Mouse (Mus musculus): ENCODE measurements at regions not wholly inside any gene's neighbourhood (a gene's known extent, or its start where the extent isn't known, plus 50 kb on each side); places are given as distances from the start of the nearest gene placed in this dataset.
A peak's percentile ranks its signal among the peaks of the same experiment; 100 is the strongest.

DNA sequence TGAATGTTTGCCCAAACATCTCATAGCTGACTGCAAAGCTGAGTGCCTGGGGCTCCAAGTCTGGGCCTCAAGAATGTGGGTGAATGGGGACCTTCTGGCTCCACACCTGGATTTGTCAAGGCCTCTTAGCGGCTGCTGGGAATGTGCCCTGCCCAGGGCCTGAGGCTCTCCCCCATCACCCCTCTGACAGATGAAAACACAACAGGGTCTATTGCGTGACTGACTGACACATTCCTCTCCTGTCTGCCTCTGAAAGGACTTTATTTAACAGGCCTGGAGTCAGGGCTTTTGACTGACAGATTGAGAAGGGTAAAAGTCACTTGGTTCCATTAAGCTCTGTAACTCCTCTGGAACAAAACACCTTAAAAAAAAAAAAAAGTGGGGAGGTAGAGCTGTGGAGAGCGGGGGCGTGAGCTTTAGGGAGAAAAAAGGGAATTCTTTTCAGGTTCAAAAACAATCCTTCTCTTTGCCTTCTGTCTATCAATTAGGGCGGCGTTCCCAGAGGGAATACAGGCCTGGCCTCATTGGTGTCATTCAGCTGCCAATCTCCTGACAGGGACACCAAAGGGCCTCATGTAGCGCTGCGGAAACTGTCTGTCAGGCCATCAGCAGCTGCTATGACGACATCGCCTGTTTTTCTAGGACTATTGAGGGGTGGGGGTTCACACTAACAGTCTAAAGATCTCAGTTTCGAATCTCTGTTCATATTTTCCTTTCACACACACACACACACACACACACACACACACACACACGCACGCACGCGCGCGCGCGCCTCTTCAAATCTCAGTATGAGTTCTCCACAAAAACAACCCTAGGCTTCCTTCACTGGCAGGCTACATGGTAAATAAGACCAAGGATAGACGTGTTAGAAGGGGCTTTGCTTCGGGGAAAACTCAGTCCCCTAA, 355.4 kb upstream of the Nfe2l3 start:
- Histone ChIP-seq H3K4me1 (ENCODE audit: insufficient read depth, low read depth, low read length) (peaks cover 11% of the 10 kb centered on the region; the same call in 1 of the 2 replicates), H3K4me3 (ENCODE audit: low read depth, low read length) (no peak overlapping the region), H3K4me2 (replicated peaks; ENCODE audit: low read depth, low read length) (no peak overlapping the region), H3K36me3 (ENCODE audit: insufficient read depth, low read length) (no peaks in the 10 kb centered on the region), H3K9me3 (ENCODE audit: low read length) (no peaks in the 10 kb centered on the region), H3K9ac (replicated peaks; ENCODE audit: low read depth) (no peak overlapping the region), H3K27me3 (replicated peaks; ENCODE audit: insufficient read depth, low read length) (no peaks in the 10 kb centered on the region), H3K27ac (ENCODE audit: low read length) (peak overlapping the region; percentile 83)
- ATAC-seq: peak; percentile 93
- TF ChIP-seq EP300 (IDR thresholded peaks at IDR 0.05): peak; percentile 63
- TF ChIP-seq CTCF (IDR thresholded peaks at IDR 0.05): no peak
- DNase-seq (ENCODE audit: low spot score): peak; percentile 80
- 66% methylated on average over 21 of the region's 21 CpGs for WGBS

DNA sequence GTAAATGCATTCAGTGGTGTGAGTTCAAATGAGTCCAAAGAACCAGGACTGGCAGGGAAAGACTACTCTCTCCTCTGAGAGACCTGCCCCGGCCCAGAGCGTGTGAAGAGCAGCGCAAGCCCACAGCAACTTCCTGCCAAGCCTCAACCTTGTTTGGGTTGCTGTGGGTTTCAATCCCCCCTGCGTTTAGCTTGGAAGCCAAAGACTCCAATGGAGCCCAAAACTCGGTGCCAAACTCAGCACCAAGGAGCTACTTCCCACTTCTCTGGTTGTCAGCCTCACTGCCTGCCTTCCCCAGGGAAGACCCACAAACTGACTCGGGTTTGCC, 354.7 kb upstream of the Nfe2l3 start:
- no peak overlapping the region for H3K4me3 ChIP-seq (ENCODE audit: low read depth, low read length)
- H3K9ac ChIP-seq (replicated peaks; ENCODE audit: low read depth): no peak overlapping the region
- peaks cover 11% of the 10 kb centered on the region; the same call in 1 of the 2 replicates for H3K4me1 ChIP-seq (ENCODE audit: insufficient read depth, low read depth, low read length)
- H3K36me3 ChIP-seq (ENCODE audit: insufficient read depth, low read length): no peaks in the 10 kb centered on the region
- 34% methylated on average over 6 of the region's 6 CpGs for WGBS
- ATAC-seq (0 out of 2 replicates have a peak, but pooled peaks have one; percentile 11), DNase-seq (ENCODE audit: low spot score) (peak; percentile 13)
- TF ChIP-seq EP300 (IDR thresholded peaks at IDR 0.05): no peak
- no peak for TF ChIP-seq CTCF (IDR thresholded peaks at IDR 0.05)
- H3K4me2 ChIP-seq (replicated peaks; ENCODE audit: low read depth, low read length): 0 out of 2 replicates have a peak overlapping the region, but pooled peaks have one; percentile 14
- no peaks in the 10 kb centered on the region for H3K27me3 ChIP-seq (replicated peaks; ENCODE audit: insufficient read depth, low read length)
- H3K27ac ChIP-seq (ENCODE audit: low read length): peak overlapping the region; percentile 83
- H3K9me3 ChIP-seq (ENCODE audit: low read length): no peaks in the 10 kb centered on the region

GRCm38 (mm10) chr6:51078353-51078966, 354.0 kb upstream of the Nfe2l3 start:
- H3K4me3 ChIP-seq (ENCODE audit: low read depth, low read length): no peak overlapping the region
- WGBS: 53% methylated on average over 11 of the region's 11 CpGs
- DNase-seq (ENCODE audit: low spot score) (peak; percentile 24), ATAC-seq (no peak)
- peak overlapping the region; percentile 83; the same call in 1 of the 2 replicates for H3K27ac ChIP-seq (ENCODE audit: low read length)
- no peak overlapping the region for H3K9ac ChIP-seq (replicated peaks; ENCODE audit: low read depth)
- H3K36me3 ChIP-seq (ENCODE audit: insufficient read depth, low read length): no peaks in the 10 kb centered on the region
- no peaks in the 10 kb centered on the region for H3K9me3 ChIP-seq (ENCODE audit: low read length)
- TF ChIP-seq CTCF (IDR thresholded peaks at IDR 0.05): no peak
- no peak for TF ChIP-seq EP300 (IDR thresholded peaks at IDR 0.05)
- no peaks in the 10 kb centered on the region for H3K27me3 ChIP-seq (replicated peaks; ENCODE audit: insufficient read depth, low read length)
- H3K4me2 ChIP-seq (replicated peaks; ENCODE audit: low read depth, low read length): 0 out of 2 replicates have a peak overlapping the region, but pooled peaks have one; percentile 14
- peaks cover 11% of the 10 kb centered on the region; the same call in 1 of the 2 replicates for H3K4me1 ChIP-seq (ENCODE audit: insufficient read depth, low read depth, low read length)

DNA sequence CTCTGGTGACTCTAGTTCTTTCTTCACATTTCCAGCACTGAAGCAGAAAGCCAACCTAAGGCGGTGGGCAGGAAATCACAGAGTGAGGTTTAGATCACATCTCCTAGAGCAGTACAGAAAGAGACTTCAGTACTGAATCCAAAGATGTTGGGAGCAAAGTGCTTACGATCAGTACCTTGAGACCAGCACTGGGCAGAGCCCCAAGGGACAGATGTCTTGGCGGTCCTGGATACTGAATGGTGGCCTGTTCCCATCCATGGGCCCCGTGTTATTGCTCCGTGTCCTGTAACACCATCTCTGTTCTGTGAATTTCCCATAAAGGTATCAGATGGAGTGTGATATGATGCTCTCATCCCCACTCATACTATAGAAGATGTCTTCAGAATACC, 353.5 kb upstream of the Nfe2l3 start:
- DNase-seq (ENCODE audit: low spot score) (no peak), ATAC-seq (no peak)
- H3K36me3 ChIP-seq (ENCODE audit: insufficient read depth, low read length): no peaks in the 10 kb centered on the region
- no peaks in the 10 kb centered on the region for H3K27me3 ChIP-seq (replicated peaks; ENCODE audit: insufficient read depth, low read length)
- TF ChIP-seq EP300 (IDR thresholded peaks at IDR 0.05) (no peak), CTCF (IDR thresholded peaks at IDR 0.05) (no peak)
- H3K27ac ChIP-seq (ENCODE audit: low read length): no peak overlapping the region
- H3K4me2 ChIP-seq (replicated peaks; ENCODE audit: low read depth, low read length): no peak overlapping the region
- H3K9ac ChIP-seq (replicated peaks; ENCODE audit: low read depth): no peak overlapping the region
- peaks cover 11% of the 10 kb centered on the region; the same call in 1 of the 2 replicates for H3K4me1 ChIP-seq (ENCODE audit: insufficient read depth, low read depth, low read length)
- no peak overlapping the region for H3K4me3 ChIP-seq (ENCODE audit: low read depth, low read length)
- WGBS: 91% methylated on average over 5 of the region's 5 CpGs
- no peaks in the 10 kb centered on the region for H3K9me3 ChIP-seq (ENCODE audit: low read length)

DNA sequence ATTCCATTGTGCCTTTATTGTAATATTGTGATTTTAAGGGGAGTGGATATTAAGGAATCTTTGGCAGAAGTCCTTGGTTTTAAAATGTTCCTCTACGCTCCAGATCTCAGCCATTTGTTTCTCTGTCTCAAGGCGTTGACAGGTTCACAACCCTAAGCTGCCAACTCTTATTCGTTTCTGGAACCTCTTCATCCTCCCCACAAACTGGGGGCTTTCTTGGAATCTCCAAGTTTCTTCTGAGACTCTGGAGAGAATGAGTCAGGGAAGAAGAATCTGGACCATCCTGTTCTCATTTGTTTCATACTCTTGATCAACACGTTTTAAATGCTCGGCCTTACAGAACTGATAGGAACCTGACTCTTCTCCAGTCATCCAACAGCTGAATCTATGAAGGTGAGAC, 351.4 kb upstream of the Nfe2l3 start:
- Histone ChIP-seq H3K9ac (replicated peaks; ENCODE audit: low read depth) (no peak overlapping the region), H3K4me2 (replicated peaks; ENCODE audit: low read depth, low read length) (no peak overlapping the region), H3K4me1 (ENCODE audit: insufficient read depth, low read depth, low read length) (peaks cover 8% of the 10 kb centered on the region; the same call in 1 of the 2 replicates), H3K27ac (ENCODE audit: low read length) (no peak overlapping the region), H3K27me3 (replicated peaks; ENCODE audit: insufficient read depth, low read length) (no peaks in the 10 kb centered on the region), H3K36me3 (ENCODE audit: insufficient read depth, low read length) (no peaks in the 10 kb centered on the region), H3K4me3 (ENCODE audit: low read depth, low read length) (no peak overlapping the region), H3K9me3 (ENCODE audit: low read length) (no peaks in the 10 kb centered on the region)
- ATAC-seq: no peak
- peak; percentile 27 for DNase-seq (ENCODE audit: low spot score)
- TF ChIP-seq EP300 (IDR thresholded peaks at IDR 0.05) (no peak), CTCF (IDR thresholded peaks at IDR 0.05) (no peak)
- WGBS: 45% methylated on average over 5 of the region's 5 CpGs

GRCm38 (mm10) chr6:51084656-51085055, 347.8 kb upstream of the Nfe2l3 start:
- H3K4me2 ChIP-seq (replicated peaks; ENCODE audit: low read depth, low read length): no peak overlapping the region
- H3K9ac ChIP-seq (replicated peaks; ENCODE audit: low read depth): no peak overlapping the region
- no peaks in the 10 kb centered on the region for H3K36me3 ChIP-seq (ENCODE audit: insufficient read depth, low read length)
- H3K4me1 ChIP-seq (ENCODE audit: insufficient read depth, low read depth, low read length): no peaks in the 10 kb centered on the region
- DNase-seq (ENCODE audit: low spot score) (no peak), ATAC-seq (no peak)
- WGBS: 74% methylated on average over 9 of the region's 9 CpGs
- no peaks in the 10 kb centered on the region for H3K9me3 ChIP-seq (ENCODE audit: low read length)
- TF ChIP-seq CTCF (IDR thresholded peaks at IDR 0.05) (no peak), EP300 (IDR thresholded peaks at IDR 0.05) (no peak)
- no peaks in the 10 kb centered on the region for H3K27me3 ChIP-seq (replicated peaks; ENCODE audit: insufficient read depth, low read length)
- no peak overlapping the region for H3K27ac ChIP-seq (ENCODE audit: low read length)
- no peak overlapping the region for H3K4me3 ChIP-seq (ENCODE audit: low read depth, low read length)

All from lung, postnatal 0 days (tissue).